Mouse (Mus musculus) heart, postnatal 0 days (tissue): ENCODE results near the gene Cldn2. TPM values are rescaled to one million over a fixed set of nuclear protein-coding genes. Genes with fewer than 3 reads are reported as not detected.

Source experiments
- ATAC-seq: fragments of 200-750 bp; cut with Nextera tagmentation; 2 replicates; pipeline ENCODE4 v1.8.0; 2017; ENCODE audit warnings: low read depth, moderate number of reproducible peaks, moderate library complexity; ENCODE audit not compliant: insufficient read depth
- DNase-seq: peaks from one replicate; pipeline ENCODE4 v3.0.0-alpha.2; 2016; ENCODE audit warnings: low spot score
- H3K27ac ChIP-seq: fragments of 300-500 bp; sonication (generic); 2 replicates; pipeline ENCODE4 v1.5.1; 2014; ENCODE audit warnings: low read depth, mild to moderate bottlenecking
- H3K27me3 ChIP-seq: fragments of 300-500 bp; sonication (generic); 2 replicates; pipeline ENCODE4 v1.6.1; 2014; ENCODE audit warnings: low read length, mixed read lengths; ENCODE audit not compliant: control insufficient read depth, insufficient read depth
- H3K36me3 ChIP-seq: fragments of 300-500 bp; sonication (generic); replicated peaks from 2 replicates; pipeline ENCODE4 v1.6.1; 2014; ENCODE audit warnings: low read length, mixed read lengths; ENCODE audit not compliant: control insufficient read depth, insufficient read depth
- H3K4me1 ChIP-seq: fragments of 300-500 bp; sonication (generic); 2 replicates; pipeline ENCODE4 v1.6.1; 2014; ENCODE audit warnings: antibody characterized with exemption; ENCODE audit not compliant: control insufficient read depth, insufficient read depth
- H3K4me2 ChIP-seq: fragments of 300-500 bp; sonication (generic); 2 replicates; pipeline ENCODE4 v1.6.1; 2014; ENCODE audit warnings: low read depth, mild to moderate bottlenecking, low read length, moderate library complexity
- H3K4me3 ChIP-seq: fragments of 300-500 bp; sonication (generic); 2 replicates; pipeline ENCODE4 v1.5.1; 2014; ENCODE audit warnings: low read depth, low read length
- H3K9ac ChIP-seq: fragments of 300-500 bp; sonication (generic); replicated peaks from 2 replicates; pipeline ENCODE4 v1.6.1; 2014; ENCODE audit warnings: low read depth, low read length, mixed read lengths
- H3K9me3 ChIP-seq: fragments of 300-500 bp; sonication (generic); replicated peaks from 2 replicates; pipeline ENCODE4 v1.6.1; 2016; ENCODE audit warnings: low read length; ENCODE audit not compliant: control insufficient read depth
- CTCF ChIP-seq: IDR thresholded peaks from 2 replicates; pipeline ENCODE4 v1.5.1; 2016; ENCODE audit warnings: antibody characterized with exemption, control low read depth, low read depth
- EP300 ChIP-seq: IDR thresholded peaks from 2 replicates; pipeline ENCODE4 v1.6.1; 2016; ENCODE audit warnings: antibody characterized with exemption, low read depth
- WGBS: fragments of 180-500 bp; shearing (Covaris S2); extraction: QIAGEN DNeasy Blood & Tissue Kit; methylation state at CpG from one replicate; pipeline ENCODE4 v1.1.7; 2014; 5-methylcytosine and 5-hydroxymethylcytosine counted together
- polyA plus RNA-seq: library from polyadenylated mRNA; unstranded; fragments of >200 nt; fragmentation: Nextera tagmentation; extraction: Ambion mirVana; gene quantifications from 2 replicates; pipeline ENCODE4 v1.2.1, GENCODE M21; 2015
- total RNA-seq: library from RNA; depleted of rRNA; stranded (reverse); fragments of >200 nt; gene quantifications from 2 replicates; pipeline ENCODE4 v1.2.3, GENCODE M21; 2014; ENCODE audit warnings: low replicate concordance

Cldn2 gene
- total and polyA plus RNA-seq, 2 experiments from 2014 or later = not detected

GRCm38 (mm10) chrX:139807391-139807790 lies 6.8 kb downstream of the Cldn2 start:
- ATAC-seq = no peak
- Histone ChIP-seq H3K9me3 (no peaks in the 10 kb centered on the region), H3K36me3 (no peaks in the 10 kb centered on the region), H3K4me1 (no peaks in the 10 kb centered on the region), H3K27ac (no peak overlapping the region), H3K9ac (no peak overlapping the region), H3K4me3 (no peak overlapping the region), H3K4me2 (no peak overlapping the region), H3K27me3 (no peaks in the 10 kb centered on the region)
- DNase-seq = no peak
- WGBS = 62% methylated on average over 2 of the region's 2 CpGs
- TF ChIP-seq CTCF = no peak
- TF ChIP-seq EP300 = no peak

GRCm38 (mm10) chrX:139808085-139808484 lies 7.5 kb downstream of the Cldn2 start:
- Histone ChIP-seq H3K4me1 (no peaks in the 10 kb centered on the region), H3K27ac (no peak overlapping the region), H3K9ac (no peak overlapping the region), H3K4me3 (no peak overlapping the region), H3K27me3 (no peaks in the 10 kb centered on the region), H3K9me3 (no peaks in the 10 kb centered on the region), H3K4me2 (no peak overlapping the region), H3K36me3 (no peaks in the 10 kb centered on the region)
- ATAC-seq (no peak), DNase-seq (no peak)
- WGBS = 51% methylated on average over 4 of the region's 4 CpGs
- TF ChIP-seq CTCF (no peak), EP300 (no peak)

- Histone ChIP-seq H3K4me3 (no peak overlapping the region), H3K9ac (no peak overlapping the region), H3K36me3 (no peaks in the 10 kb centered on the region), H3K4me1 (no peaks in the 10 kb centered on the region), H3K9me3 (no peaks in the 10 kb centered on the region), H3K27ac (no peak overlapping the region), H3K27me3 (no peaks in the 10 kb centered on the region), H3K4me2 (no peak overlapping the region)
- 81% methylated on average over 10 of the region's 10 CpGs for WGBS
- ATAC-seq = no peak
- DNase-seq = no peak
- TF ChIP-seq CTCF (no peak), EP300 (no peak)
These were observed 7.9 kb downstream of the Cldn2 start for GRCm38 (mm10) chrX:139808501-139808900.

GRCm38 (mm10) chrX:139812636-139813298 lies 12.1 kb downstream of the Cldn2 start:
- no peak overlapping the region for H3K4me2 ChIP-seq
- no peak for ATAC-seq
- H3K27me3 ChIP-seq = no peaks in the 10 kb centered on the region
- WGBS = 68% methylated on average over 3 of the region's 3 CpGs
- H3K36me3 ChIP-seq = no peaks in the 10 kb centered on the region
- no peak overlapping the region for H3K4me3 ChIP-seq
- no peak overlapping the region for H3K9ac ChIP-seq
- no peaks in the 10 kb centered on the region for H3K9me3 ChIP-seq
- H3K4me1 ChIP-seq = no peaks in the 10 kb centered on the region
- TF ChIP-seq CTCF (no peak), EP300 (no peak)
- no peak overlapping the region for H3K27ac ChIP-seq
- no peak for DNase-seq

- no peaks in the 10 kb centered on the region for H3K4me1 ChIP-seq
- H3K36me3 ChIP-seq = no peaks in the 10 kb centered on the region
- 66% methylated on average over 9 of the region's 9 CpGs for WGBS
- H3K27me3 ChIP-seq = no peaks in the 10 kb centered on the region
- no peak overlapping the region for H3K9ac ChIP-seq
- H3K27ac ChIP-seq = no peak overlapping the region
- ATAC-seq (no peak), DNase-seq (no peak)
- no peak overlapping the region for H3K4me2 ChIP-seq
- TF ChIP-seq CTCF (no peak), EP300 (no peak)
- no peak overlapping the region for H3K4me3 ChIP-seq
- H3K9me3 ChIP-seq = no peaks in the 10 kb centered on the region
These were observed 12.8 kb downstream of the Cldn2 start for GRCm38 (mm10) chrX:139813299-139814002.
